In the genomic region with DNA sequence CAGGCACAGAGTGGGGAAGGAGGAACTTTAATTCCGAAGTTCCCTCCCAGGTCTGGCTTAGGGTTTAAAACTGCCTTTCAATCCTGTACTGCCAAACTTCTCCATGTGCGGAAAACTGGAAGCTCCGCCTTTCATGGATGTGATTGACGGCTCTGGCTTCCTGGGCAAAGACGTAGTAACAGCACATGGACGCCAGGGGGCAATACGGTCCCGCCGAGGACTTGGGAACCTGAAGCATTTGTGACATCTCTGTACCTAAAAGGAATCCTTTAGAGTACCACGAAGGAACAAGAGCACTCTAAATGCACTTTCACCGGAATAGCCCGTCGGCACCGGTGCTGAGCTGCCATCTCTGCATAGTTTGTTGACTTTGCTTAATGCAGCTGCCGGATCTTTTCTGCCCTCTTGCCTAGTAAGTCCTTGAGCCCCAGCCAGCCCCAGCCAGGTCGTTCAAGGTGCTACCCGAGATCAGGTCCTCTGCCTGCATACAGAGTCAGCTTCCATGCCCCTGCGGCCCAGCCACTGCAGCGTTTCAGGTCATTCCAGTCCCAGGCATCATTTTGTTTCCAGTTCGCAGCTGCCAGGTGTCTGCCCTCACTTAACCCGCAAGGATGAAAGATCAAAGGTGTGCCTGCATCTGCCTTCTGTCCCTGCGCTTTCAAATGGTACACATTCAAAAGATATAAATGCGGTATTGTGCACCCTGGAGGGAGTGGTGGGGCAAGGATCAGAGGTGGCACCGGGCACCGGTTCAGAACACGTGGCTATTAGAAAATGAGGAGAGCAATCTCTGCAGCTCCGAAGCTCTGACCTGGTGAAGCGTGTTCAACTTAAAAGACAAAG, we compare ENCODE assay signal across 9 mouse cellular contexts.
DNase-seq lines count a peak whose midpoint lies in the region; ATAC-seq lines count a peak whose summit lies in the region.
"Had no signal": no experiment of that assay in that cellular context is flagged by ENCODE, and none has a peak within 500 bp of the region (broad histone marks: within the 10 kb centered on the region; RNA-seq: fewer than 3 reads in every experiment).

No protein-coding gene starts in this region.

- H3K4me1 ChIP-seq in forebrain, embryonic 14.5 days (ENCODE audit: control insufficient read depth, insufficient read depth, low read length), result peaks cover 4% of the 10 kb centered on the region; the same call in 1 of the 2 replicates
- peaks cover 8% of the 10 kb centered on the region for H3K4me1 ChIP-seq in neural tube, embryonic 15.5 days

- WGBS in forebrain, embryonic 14.5 days, result 4% methylated on average over 28 of the region's 28 CpGs
- WGBS in large intestine, adult 2 months, result 2% methylated on average over 28 of the region's 28 CpGs
- WGBS in neural tube, embryonic 15.5 days, result 6% methylated on average over 28 of the region's 28 CpGs

- H3K9ac ChIP-seq in forebrain, embryonic 14.5 days (ENCODE audit: low read length), result peak overlapping the region; percentile 47; the same call in 1 of the 2 replicates
- H3K9ac ChIP-seq in neural tube, embryonic 15.5 days (replicated peaks), result peak overlapping the region; percentile 26; the same call in 1 of the 2 replicates

- peak overlapping the region; percentile 14 for H3K4me3 ChIP-seq in forebrain, embryonic 14.5 days (ENCODE audit: low read depth, low read length)
- H3K4me3 ChIP-seq in neural tube, embryonic 15.5 days (replicated peaks), result peak overlapping the region; percentile 21
- H3K4me3 ChIP-seq: erythroblast, embryonic 14.5 days had no signal

- DNase-seq in CD8-positive naive resting alpha-beta T cell, adult 2 months (ENCODE audit: low read depth in 2 of 2, low spot score in 2 of 2), result peak; percentile 54 to 63
- DNase-seq in c-Kit-positive CD71-positive TER-119-positive erythroid progenitor cells, embryonic 14.5 days (ENCODE audit: low spot score), result peak; percentile 26
- DNase-seq in forebrain, embryonic 14.5 days (ENCODE audit: low spot score), result peak; percentile 89
- DNase-seq in heart, postnatal 14 days, result peak; percentile 84 to 90
- peak; percentile 70 for DNase-seq in large intestine, adult 2 months (ENCODE audit: low read depth, low spot score)
- DNase-seq in lung, adult 18-20 months, result peak; percentile 79 to 84
- peak; percentile 89 for DNase-seq in testis, postnatal 10 days (ENCODE audit: low spot score)

- H3K36me3 ChIP-seq in forebrain, embryonic 14.5 days (ENCODE audit: control insufficient read depth, insufficient read depth, low read length), result no peaks in the 10 kb centered on the region
- no peaks in the 10 kb centered on the region for H3K36me3 ChIP-seq in neural tube, embryonic 15.5 days

- peak overlapping the region; percentile 57 for H3K4me2 ChIP-seq in forebrain, embryonic 14.5 days (ENCODE audit: low read length)
- peak overlapping the region; percentile 59 for H3K4me2 ChIP-seq in neural tube, embryonic 15.5 days

- intact Hi-C loops in heart, postnatal 14 days (cut with DNase I), result loop anchor here (1.0 to 10.0 kb wide), 2 partner anchors 261 to 488 kb away; no protein-coding TSS in a partner anchor

- no peaks in the 10 kb centered on the region for H3K9me3 ChIP-seq in forebrain, embryonic 14.5 days (replicated peaks; ENCODE audit: control insufficient read depth, low read length)
- H3K9me3 ChIP-seq in neural tube, embryonic 15.5 days (replicated peaks), result no peaks in the 10 kb centered on the region

- H3K27ac ChIP-seq in forebrain, embryonic 14.5 days (ENCODE audit: low read depth, low read length), result no peak overlapping the region
- H3K27ac ChIP-seq in neural tube, embryonic 15.5 days (replicated peaks), result no peak overlapping the region

- no peaks in the 10 kb centered on the region for H3K27me3 ChIP-seq in forebrain, embryonic 14.5 days (replicated peaks; ENCODE audit: control insufficient read depth, insufficient read depth, low read length)
- no peaks in the 10 kb centered on the region for H3K27me3 ChIP-seq in neural tube, embryonic 15.5 days (replicated peaks)

- peak; percentile 78 for ATAC-seq in forebrain, embryonic 14.5 days
- peak; percentile 81 for ATAC-seq in neural tube, embryonic 15.5 days (ENCODE audit: low FRiP score)

Comparison
In these comparisons a context has a peak if more than half of its experiments do, and no peak if none do; other contexts are left out.
1. DNase-seq: peak in every context shown above with its lines; median percentile 89 in forebrain, embryonic 14.5 days; 89 in testis, postnatal 10 days; 87 in heart, postnatal 14 days; 82 in lung, adult 18-20 months; 70 in large intestine, adult 2 months; 58 in CD8-positive naive resting alpha-beta T cell, adult 2 months; 26 in c-Kit-positive CD71-positive TER-119-positive erythroid progenitor cells, embryonic 14.5 days.